Mouse (Mus musculus) cerebellum, adult 2 months (tissue): ENCODE measurements around the gene Perp.

Experiments used
- CTCF ChIP-seq: fragments of 200-500 bp; IDR thresholded peaks from 2 replicates; pipeline ENCODE4 v1.5.1; 2011; ENCODE audit warnings: low read depth, mild to moderate bottlenecking, control low read depth, low read length, moderate library complexity, borderline replicate concordance; ENCODE audit not compliant: insufficient read depth
- POLR2A ChIP-seq: fragments of 200-500 bp; IDR thresholded peaks from 2 replicates; pipeline ENCODE4 v1.6.1; 2011; ENCODE audit warnings: low read length, control low read depth, borderline replicate concordance; ENCODE audit not compliant: insufficient read depth

DNA sequence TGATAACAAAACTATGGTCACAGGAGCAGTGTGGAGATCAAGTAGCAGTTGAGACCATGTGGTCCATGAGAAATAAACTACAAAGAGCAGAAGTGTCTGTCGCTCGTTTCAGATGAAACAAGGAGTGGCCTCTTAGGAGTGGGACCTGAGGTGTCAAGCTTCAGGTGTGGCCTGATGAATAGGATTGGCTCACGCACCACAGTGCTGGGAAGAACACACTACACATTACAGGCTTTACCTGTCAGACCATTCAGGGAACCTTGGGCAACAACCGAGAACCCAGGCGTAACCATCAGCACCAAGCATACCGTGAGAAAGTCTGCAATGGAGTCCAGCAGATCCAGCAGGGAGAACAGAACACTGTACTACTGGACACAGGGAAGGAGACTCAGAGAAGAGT, 33.3 kb downstream of the Perp start:
- TF ChIP-seq CTCF (no peak), POLR2A (no peak)
